Mouse (Mus musculus) liver, embryonic 12.5 days (tissue): ENCODE results near the gene Fpr2. TPM values are rescaled to one million over a fixed set of nuclear protein-coding genes. Genes with fewer than 3 reads are reported as not detected.

ENCODE experiments used
- ATAC-seq: fragments of 200-750 bp; cut with Nextera tagmentation; 2 replicates; pipeline ENCODE4 v1.8.0; 2017; ENCODE audit warnings: moderate number of reproducible peaks, mild to moderate bottlenecking, moderate library complexity
- H3K27ac ChIP-seq: fragments of 300-500 bp; sonication (generic); 2 replicates; pipeline ENCODE4 v1.5.1; 2016; ENCODE audit warnings: mild to moderate bottlenecking
- H3K27me3 ChIP-seq: fragments of 300-500 bp; sonication (generic); replicated peaks from 2 replicates; pipeline ENCODE4 v1.6.1; 2016; ENCODE audit warnings: mild to moderate bottlenecking, moderate library complexity
- H3K36me3 ChIP-seq: fragments of 300-500 bp; sonication (generic); 2 replicates; pipeline ENCODE4 v1.6.1; 2016; ENCODE audit warnings: mild to moderate bottlenecking, moderate library complexity
- H3K4me1 ChIP-seq: fragments of 300-500 bp; sonication (generic); 2 replicates; pipeline ENCODE4 v1.6.1; 2016
- H3K4me2 ChIP-seq: fragments of 300-500 bp; sonication (generic); 2 replicates; pipeline ENCODE4 v1.6.1; 2016; ENCODE audit warnings: mild to moderate bottlenecking, moderate library complexity
- H3K4me3 ChIP-seq: fragments of 300-500 bp; sonication (generic); 2 replicates; pipeline ENCODE4 v1.5.1; 2016; ENCODE audit warnings: mild to moderate bottlenecking, moderate library complexity
- H3K9ac ChIP-seq: fragments of 300-500 bp; sonication (generic); 2 replicates; pipeline ENCODE4 v1.6.1; 2016; ENCODE audit warnings: mild to moderate bottlenecking, moderate library complexity
- H3K9me3 ChIP-seq: fragments of 300-500 bp; sonication (generic); replicated peaks from 2 replicates; pipeline ENCODE4 v1.6.1; 2016; ENCODE audit warnings: mild to moderate bottlenecking, moderate library complexity
- WGBS: fragments of 180-500 bp; shearing (Covaris S2); methylation state at CpG from one replicate; pipeline ENCODE4 v1.1.7; 2016; ENCODE audit not compliant: insufficient replicate concordance; 5-methylcytosine and 5-hydroxymethylcytosine counted together
- polyA plus RNA-seq: library from polyadenylated mRNA; unstranded; fragments of >200 nt; fragmentation: Nextera tagmentation; extraction: Ambion mirVana; gene quantifications from 2 replicates; pipeline ENCODE4 v1.2.1, GENCODE M21; 2016

Fpr2 gene
- polyA plus RNA-seq, 1 experiment from 2014 or later = 0.32 TPM

DNA sequence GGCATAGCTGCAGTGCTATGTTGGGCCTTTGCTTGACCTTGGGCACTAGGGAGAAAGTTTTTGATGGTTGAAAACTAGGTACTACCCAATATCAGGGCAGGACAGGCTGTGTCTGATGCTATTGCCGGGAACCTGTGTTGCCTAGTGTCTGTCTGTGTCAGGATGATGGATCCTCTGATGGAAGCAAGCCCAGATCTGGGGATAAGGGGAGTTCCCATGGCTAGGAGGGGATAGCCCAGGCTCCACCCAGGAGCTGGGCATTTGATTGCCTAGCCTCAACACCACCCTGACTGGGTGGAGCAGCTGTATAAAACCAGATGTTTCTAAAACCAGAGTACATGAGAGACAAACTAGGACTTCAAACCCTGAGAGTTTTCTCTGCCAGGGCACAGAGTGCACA is 31.0 kb upstream of the Fpr2 start:
- H3K9me3 ChIP-seq = no peaks in the 10 kb centered on the region
- peak; percentile 40; the same call in 1 of the 2 replicates for ATAC-seq
- no peaks in the 10 kb centered on the region for H3K36me3 ChIP-seq
- H3K9ac ChIP-seq = no peak overlapping the region
- H3K4me2 ChIP-seq = no peak overlapping the region
- 61% methylated on average over 1 of the region's 1 CpGs for WGBS
- H3K4me1 ChIP-seq = no peaks in the 10 kb centered on the region
- H3K27me3 ChIP-seq = no peaks in the 10 kb centered on the region; the same call in 1 of the 2 replicates
- H3K4me3 ChIP-seq = no peak overlapping the region
- H3K27ac ChIP-seq = no peak overlapping the region

DNA sequence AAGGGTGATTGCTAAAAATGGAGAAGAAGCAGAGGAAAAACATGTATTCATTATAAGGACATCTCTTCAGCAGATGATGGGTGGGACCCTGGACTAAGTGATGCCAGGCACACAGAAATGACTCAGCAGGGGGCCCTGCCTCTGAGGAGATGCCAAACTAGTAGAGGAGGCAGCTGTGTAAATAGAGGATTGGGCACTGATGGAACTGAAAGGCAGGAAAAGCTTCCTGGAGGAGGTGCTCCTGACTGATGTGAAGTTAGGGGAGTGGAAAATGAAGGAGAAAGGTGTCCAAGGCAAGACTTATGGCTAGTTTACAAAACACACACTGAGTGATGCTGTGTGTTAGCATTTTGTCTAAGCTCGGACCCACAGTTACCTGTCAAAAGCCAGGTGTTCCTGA is 30.2 kb upstream of the Fpr2 start:
- H3K4me3 ChIP-seq = no peak overlapping the region
- WGBS = 50% methylated on average over 1 of the region's 1 CpGs
- H3K4me2 ChIP-seq = no peak overlapping the region
- no peak for ATAC-seq
- no peaks in the 10 kb centered on the region for H3K36me3 ChIP-seq
- no peaks in the 10 kb centered on the region for H3K27me3 ChIP-seq
- no peaks in the 10 kb centered on the region for H3K4me1 ChIP-seq
- H3K27ac ChIP-seq = no peak overlapping the region
- H3K9me3 ChIP-seq = no peaks in the 10 kb centered on the region
- H3K9ac ChIP-seq = no peak overlapping the region

GRCm38 (mm10) chr17:17860110-17860509 is 27.5 kb upstream of the Fpr2 start:
- Histone ChIP-seq H3K4me2 (no peak overlapping the region), H3K4me1 (no peaks in the 10 kb centered on the region), H3K4me3 (no peak overlapping the region), H3K27ac (no peak overlapping the region), H3K27me3 (no peaks in the 10 kb centered on the region), H3K9me3 (no peaks in the 10 kb centered on the region), H3K9ac (no peak overlapping the region), H3K36me3 (no peaks in the 10 kb centered on the region)
- 60% methylated on average over 3 of the region's 3 CpGs for WGBS
- no peak for ATAC-seq

- no peak for ATAC-seq
- no peaks in the 10 kb centered on the region for H3K36me3 ChIP-seq
- no peak overlapping the region for H3K4me3 ChIP-seq
- H3K27ac ChIP-seq = no peak overlapping the region
- no peak overlapping the region for H3K4me2 ChIP-seq
- no peaks in the 10 kb centered on the region for H3K9me3 ChIP-seq
- H3K27me3 ChIP-seq = no peaks in the 10 kb centered on the region
- whole genome bisulfite sequencing = 55% methylated on average over 1 of the region's 1 CpGs
- H3K4me1 ChIP-seq = no peaks in the 10 kb centered on the region
- no peak overlapping the region for H3K9ac ChIP-seq
Observed at GRCm38 (mm10) chr17:17862360-17862759, 25.3 kb upstream of the Fpr2 start.

DNA sequence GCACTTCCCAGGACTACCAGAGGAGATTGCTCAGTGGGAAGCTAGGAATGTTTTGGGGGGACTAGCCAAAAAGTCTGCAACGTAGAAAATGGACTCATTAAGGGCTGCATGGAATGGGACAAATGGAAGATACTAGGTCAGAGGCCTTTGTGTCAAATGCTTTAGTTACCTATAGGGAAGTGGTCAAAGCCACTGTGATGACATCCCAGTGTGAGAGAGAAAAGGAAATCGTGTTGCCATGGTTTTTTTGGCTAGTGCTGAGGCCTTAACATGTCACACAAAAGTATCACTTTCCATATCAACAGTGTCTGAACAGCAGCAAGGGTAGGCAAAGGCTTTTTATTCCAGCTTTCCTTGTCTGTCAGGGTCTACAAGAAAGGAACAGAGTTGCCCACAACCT is 22.5 kb upstream of the Fpr2 start:
- Histone ChIP-seq H3K9ac (no peak overlapping the region), H3K36me3 (no peaks in the 10 kb centered on the region), H3K4me2 (no peak overlapping the region), H3K27me3 (no peaks in the 10 kb centered on the region), H3K27ac (no peak overlapping the region), H3K9me3 (no peaks in the 10 kb centered on the region), H3K4me1 (no peaks in the 10 kb centered on the region), H3K4me3 (no peak overlapping the region)
- no peak for ATAC-seq
- 35% methylated on average over 2 of the region's 2 CpGs for WGBS

DNA sequence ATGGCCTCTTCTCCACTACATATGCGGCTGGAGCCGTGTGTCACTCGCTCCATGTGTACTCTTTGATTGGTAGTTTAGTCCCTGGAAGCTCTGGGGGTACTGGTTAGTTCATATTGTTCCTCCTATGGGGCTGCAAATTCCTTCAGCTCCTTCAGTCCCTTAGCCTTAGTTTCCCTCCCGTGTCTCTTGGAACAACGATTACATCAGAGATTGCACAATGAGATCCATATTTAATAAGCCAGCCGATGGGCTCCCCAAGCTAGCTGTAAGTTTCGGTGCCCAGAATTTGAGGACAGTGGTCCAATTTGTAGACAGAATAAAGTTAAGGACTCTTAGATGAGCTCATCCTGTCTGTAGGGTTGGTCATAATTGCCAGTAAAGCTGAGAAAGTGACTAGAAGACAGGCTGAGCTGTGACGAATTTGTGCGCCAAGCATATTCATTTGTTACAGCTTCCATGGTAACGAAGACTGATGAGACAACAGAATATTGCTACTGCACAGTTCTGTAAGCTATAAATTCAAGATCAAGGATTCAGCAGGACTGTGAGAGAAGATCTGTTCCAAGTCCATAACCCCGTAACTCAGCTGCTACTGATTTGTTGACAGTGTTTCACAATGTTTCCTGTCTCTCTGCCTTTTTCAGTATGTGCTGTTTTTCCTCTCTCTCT is 20.7 kb upstream of the Fpr2 start:
- ATAC-seq = 0 out of 2 replicates have a peak, but pooled peaks have one; percentile 15
- 72% methylated on average over 11 of the region's 11 CpGs for WGBS
- no peak overlapping the region for H3K4me3 ChIP-seq
- no peak overlapping the region for H3K9ac ChIP-seq
- no peaks in the 10 kb centered on the region for H3K27me3 ChIP-seq
- no peaks in the 10 kb centered on the region for H3K9me3 ChIP-seq
- H3K27ac ChIP-seq = no peak overlapping the region
- H3K4me1 ChIP-seq = no peaks in the 10 kb centered on the region
- H3K36me3 ChIP-seq = no peaks in the 10 kb centered on the region
- no peak overlapping the region for H3K4me2 ChIP-seq

GRCm38 (mm10) chr17:17870892-17871550 is 16.6 kb upstream of the Fpr2 start:
- ATAC-seq = no peak
- Histone ChIP-seq H3K4me2 (no peak overlapping the region), H3K9ac (no peak overlapping the region), H3K4me1 (no peaks in the 10 kb centered on the region), H3K27me3 (no peaks in the 10 kb centered on the region), H3K27ac (no peak overlapping the region), H3K4me3 (no peak overlapping the region), H3K36me3 (no peaks in the 10 kb centered on the region), H3K9me3 (no peaks in the 10 kb centered on the region)
- 48% methylated on average over 2 of the region's 2 CpGs for WGBS

DNA sequence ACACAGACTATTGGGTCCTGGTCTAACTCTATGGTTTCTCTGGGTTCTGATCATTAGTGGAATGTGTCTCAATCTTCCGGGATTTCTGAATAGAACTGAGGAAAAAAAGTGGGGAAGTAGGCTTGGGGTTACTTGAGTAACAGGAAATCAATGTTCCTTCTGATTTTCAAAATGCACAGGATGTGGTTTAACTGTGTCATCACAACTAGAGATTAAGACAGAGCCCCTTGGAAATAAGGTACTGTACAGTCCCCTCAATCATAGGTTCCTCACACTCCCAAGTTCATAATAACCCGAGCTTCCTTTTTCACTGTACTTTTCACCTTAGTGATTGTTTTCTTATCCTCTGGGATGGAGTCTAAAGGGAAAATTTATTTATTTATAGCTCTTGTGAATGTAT is 15.9 kb upstream of the Fpr2 start:
- Histone ChIP-seq H3K4me2 (no peak overlapping the region), H3K4me3 (no peak overlapping the region), H3K9ac (no peak overlapping the region), H3K9me3 (no peaks in the 10 kb centered on the region), H3K27me3 (no peaks in the 10 kb centered on the region), H3K4me1 (no peaks in the 10 kb centered on the region), H3K27ac (no peak overlapping the region), H3K36me3 (no peaks in the 10 kb centered on the region)
- 45% methylated on average over 2 of the region's 2 CpGs for WGBS
- ATAC-seq = no peak

- H3K4me2 ChIP-seq = no peak overlapping the region
- no peak overlapping the region for H3K4me3 ChIP-seq
- ATAC-seq = no peak
- WGBS = 36% methylated on average over 1 of the region's 1 CpGs
- no peaks in the 10 kb centered on the region for H3K36me3 ChIP-seq
- no peak overlapping the region for H3K27ac ChIP-seq
- H3K9ac ChIP-seq = no peak overlapping the region
- no peaks in the 10 kb centered on the region for H3K4me1 ChIP-seq
- no peaks in the 10 kb centered on the region for H3K9me3 ChIP-seq
- no peaks in the 10 kb centered on the region for H3K27me3 ChIP-seq
Observed at GRCm38 (mm10) chr17:17879347-17879746, 8.3 kb upstream of the Fpr2 start.

DNA sequence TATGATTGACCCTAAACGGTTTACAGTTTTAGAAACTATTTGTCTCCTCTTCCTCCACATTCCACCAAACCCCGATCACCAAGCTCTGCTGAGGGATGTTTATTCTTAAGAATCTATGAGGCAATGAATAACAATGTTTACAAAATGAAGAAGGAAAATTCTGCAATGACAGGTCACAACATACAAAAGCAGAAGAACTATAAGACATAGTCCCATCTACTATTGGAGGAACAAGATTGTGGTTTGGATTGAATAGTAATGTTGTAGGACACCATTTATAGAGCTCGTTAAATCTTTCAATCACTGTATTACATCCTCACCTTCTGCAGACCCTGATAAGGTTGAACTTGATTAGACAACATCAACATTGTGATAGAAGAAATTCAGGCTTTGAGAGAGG is 5.0 kb upstream of the Fpr2 start:
- Histone ChIP-seq H3K9ac (no peak overlapping the region), H3K36me3 (no peaks in the 10 kb centered on the region), H3K4me3 (no peak overlapping the region), H3K9me3 (no peaks in the 10 kb centered on the region), H3K27ac (no peak overlapping the region), H3K4me2 (no peak overlapping the region), H3K27me3 (no peaks in the 10 kb centered on the region), H3K4me1 (no peaks in the 10 kb centered on the region)
- whole genome bisulfite sequencing = 58% methylated on average over 3 of the region's 3 CpGs
- no peak for ATAC-seq

DNA sequence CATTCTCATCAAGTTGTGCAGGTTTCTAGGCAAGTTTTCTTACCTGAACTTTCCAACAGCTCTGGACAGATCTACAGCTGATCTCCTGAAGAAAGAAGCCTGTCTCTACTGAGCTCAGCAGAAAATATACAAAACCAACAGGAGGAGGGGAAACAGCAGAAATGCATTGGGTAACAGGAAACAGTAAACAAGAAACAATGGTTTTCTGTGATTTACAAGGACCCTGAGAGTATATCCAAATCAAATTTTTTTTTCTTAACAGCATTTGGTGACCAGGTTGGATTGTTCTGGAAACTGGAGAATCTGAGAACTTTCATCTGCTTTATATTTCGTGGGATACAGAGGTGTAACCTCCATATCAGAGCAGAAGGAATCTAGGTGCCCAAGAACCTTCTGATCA is 3.8 kb upstream of the Fpr2 start, which contains the start of gene Fpr1:
Fpr1 (minus strand) TSS at position 101 of the 400 bp plus-strand sequence.
- no peaks in the 10 kb centered on the region for H3K4me1 ChIP-seq
- no peak within 1 kb of the TSS for H3K4me3 ChIP-seq
- ATAC-seq = no peak
- no peak within 1 kb of the TSS for H3K27ac ChIP-seq
- H3K9ac ChIP-seq = no peak within 1 kb of the TSS
- H3K36me3 ChIP-seq = no peaks in the 10 kb centered on the region
- no peaks in the 10 kb centered on the region for H3K27me3 ChIP-seq
- H3K9me3 ChIP-seq = no peaks in the 10 kb centered on the region
- H3K4me2 ChIP-seq = no peak within 1 kb of the TSS
- WGBS = 31% methylated on average over 1 of the region's 1 CpGs

GRCm38 (mm10) chr17:17889732-17890425 is 2.3 kb downstream of the Fpr2 start:
- Histone ChIP-seq H3K4me2 (no peak overlapping the region), H3K9ac (no peak overlapping the region), H3K4me1 (no peaks in the 10 kb centered on the region), H3K27me3 (no peaks in the 10 kb centered on the region), H3K36me3 (no peaks in the 10 kb centered on the region), H3K27ac (no peak overlapping the region), H3K4me3 (no peak overlapping the region), H3K9me3 (no peaks in the 10 kb centered on the region)
- 74% methylated on average over 2 of the region's 2 CpGs for WGBS
- ATAC-seq = no peak
